Mouse (Mus musculus) bone marrow, adult 2 months (tissue): ENCODE measurements around the gene Ttll3. TPM values are rescaled to one million over a fixed set of nuclear protein-coding genes. Genes with fewer than 3 reads are reported as not detected.

Experiments
- H3K27ac ChIP-seq: fragments of 200-500 bp; 2 replicates; pipeline ENCODE4 v1.5.1; 2012; ENCODE audit warnings: low read depth, mild to moderate bottlenecking, control low read depth, inconsistent platforms, low read length; ENCODE audit not compliant: control insufficient read depth, poor library complexity, insufficient read depth
- H3K4me1 ChIP-seq: fragments of 200-500 bp; 2 replicates; pipeline ENCODE4 v1.6.1; 2011; ENCODE audit warnings: low read length; ENCODE audit not compliant: control insufficient read depth, insufficient read depth
- H3K4me3 ChIP-seq: fragments of 200-500 bp; replicated peaks from 2 replicates; pipeline ENCODE3; 2011; ENCODE audit warnings: mild to moderate bottlenecking, low read depth, low read length, control low read depth; ENCODE audit not compliant: control insufficient read depth
- CTCF ChIP-seq: fragments of 200-500 bp; IDR thresholded peaks from 2 replicates; pipeline ENCODE4 v1.5.1; 2011; ENCODE audit warnings: low read length, control low read depth; ENCODE audit not compliant: control insufficient read depth, insufficient read depth
- POLR2A ChIP-seq: fragments of 200-500 bp; IDR thresholded peaks from 2 replicates; pipeline ENCODE4 v1.6.1; 2011; ENCODE audit warnings: low read depth, mild to moderate bottlenecking, control low read depth, low read length, borderline replicate concordance; ENCODE audit not compliant: control insufficient read depth
- WGBS: fragments of 180-500 bp; shearing (Covaris S2); methylation state at CpG from one replicate; pipeline ENCODE4 v1.1.7; 2018; 5-methylcytosine and 5-hydroxymethylcytosine counted together
- polyA plus RNA-seq: library from polyadenylated mRNA; stranded (reverse); fragments of >200 nt; gene quantifications from 2 replicates; pipeline ENCODE4 v1.2.4, GENCODE M21; 2011; ENCODE audit warnings: low replicate concordance; ENCODE audit not compliant: missing spikeins, insufficient read depth, insufficient read length

The Ttll3 gene
- polyA plus RNA-seq, 1 experiment = 27.7 TPM

DNA sequence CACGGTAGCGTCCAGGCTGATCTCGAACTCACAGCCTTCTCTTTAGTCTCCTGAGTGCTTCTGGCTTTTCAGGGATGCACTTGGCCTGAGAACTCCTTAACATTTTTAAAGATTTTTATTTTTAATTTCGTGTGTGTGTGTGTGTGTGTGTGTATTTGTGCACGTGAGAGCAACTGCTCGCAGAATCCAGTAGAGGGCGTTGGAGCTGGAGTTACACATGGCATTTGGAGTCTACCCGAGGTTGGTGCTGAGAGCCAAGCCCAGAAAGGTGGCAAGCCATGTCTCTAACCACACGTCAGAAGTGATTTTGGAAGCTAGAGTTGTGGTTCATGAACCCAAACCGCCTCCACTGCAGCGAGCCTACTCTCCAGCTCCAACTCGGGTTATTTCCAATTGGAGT, 54.0 kb downstream of the Ttll3 start:
- TF ChIP-seq CTCF = peak; percentile 12; the same call in 1 of the 2 replicates
- TF ChIP-seq POLR2A = no peak
- H3K4me1 ChIP-seq = peaks cover 1% of the 10 kb centered on the region; the same call in 1 of the 2 replicates
- H3K27ac ChIP-seq = no peak overlapping the region; the same call in 1 of the 2 replicates
- WGBS = 46% methylated on average over 12 of the region's 12 CpGs
- H3K4me3 ChIP-seq = peak overlapping the region; percentile 95

GRCm38 (mm10) chr6:113444207-113444965, 55.3 kb downstream of the Ttll3 start:
- no peak overlapping the region for H3K4me3 ChIP-seq
- peaks cover 1% of the 10 kb centered on the region; the same call in 1 of the 2 replicates for H3K4me1 ChIP-seq
- no peak overlapping the region for H3K27ac ChIP-seq
- TF ChIP-seq POLR2A (no peak), CTCF (no peak)
- WGBS = 61% methylated on average over 8 of the region's 8 CpGs

DNA sequence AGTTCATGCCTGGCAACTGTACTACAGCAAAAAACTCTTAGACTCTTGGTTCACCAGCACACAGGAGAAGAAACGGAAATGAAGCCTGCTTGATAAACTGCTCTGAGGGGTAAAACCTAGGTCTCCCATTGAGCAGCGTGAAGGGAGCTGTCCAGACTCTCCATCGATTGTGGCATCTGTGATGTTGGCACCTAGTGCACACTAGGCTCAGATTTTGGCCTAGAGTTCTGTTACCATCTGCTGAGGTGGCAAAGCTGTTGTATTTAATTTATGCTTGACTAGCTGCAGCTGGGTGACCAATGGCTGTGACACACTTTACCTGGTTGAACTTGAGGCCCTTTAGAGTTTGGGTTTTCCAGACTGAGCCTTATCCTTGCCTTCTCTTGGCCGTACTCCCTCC, 58.6 kb downstream of the Ttll3 start:
- Histone ChIP-seq H3K4me3 (no peak overlapping the region), H3K4me1 (peaks cover 1% of the 10 kb centered on the region; the same call in 1 of the 2 replicates), H3K27ac (no peak overlapping the region)
- TF ChIP-seq CTCF = no peak
- TF ChIP-seq POLR2A = no peak
- WGBS = 84% methylated on average over 4 of the region's 4 CpGs

DNA sequence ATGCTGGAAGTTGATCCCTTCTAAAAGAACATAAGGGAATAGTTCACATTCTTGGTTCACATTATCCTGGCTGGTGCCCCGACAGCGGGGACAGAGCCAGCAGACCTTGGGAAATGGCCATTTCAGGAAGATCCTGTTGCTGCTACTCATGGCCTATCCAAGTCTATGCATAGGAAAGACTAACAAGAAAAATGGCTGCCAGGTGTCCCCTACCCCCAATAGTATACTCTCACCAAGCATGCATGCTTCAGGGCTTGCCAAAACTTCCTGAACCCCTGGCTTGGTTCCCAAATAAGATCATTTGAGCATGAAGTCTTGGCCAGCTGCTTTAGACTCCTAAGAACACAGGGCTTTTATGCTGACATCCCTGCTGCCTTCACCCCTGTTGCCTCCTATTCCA, 62.8 kb downstream of the Ttll3 start:
- no peaks in the 10 kb centered on the region; the same call in 1 of the 2 replicates for H3K4me1 ChIP-seq
- H3K27ac ChIP-seq = no peak overlapping the region
- WGBS = 84% methylated on average over 2 of the region's 2 CpGs
- no peak overlapping the region for H3K4me3 ChIP-seq
- TF ChIP-seq POLR2A = no peak
- no peak for TF ChIP-seq CTCF

DNA sequence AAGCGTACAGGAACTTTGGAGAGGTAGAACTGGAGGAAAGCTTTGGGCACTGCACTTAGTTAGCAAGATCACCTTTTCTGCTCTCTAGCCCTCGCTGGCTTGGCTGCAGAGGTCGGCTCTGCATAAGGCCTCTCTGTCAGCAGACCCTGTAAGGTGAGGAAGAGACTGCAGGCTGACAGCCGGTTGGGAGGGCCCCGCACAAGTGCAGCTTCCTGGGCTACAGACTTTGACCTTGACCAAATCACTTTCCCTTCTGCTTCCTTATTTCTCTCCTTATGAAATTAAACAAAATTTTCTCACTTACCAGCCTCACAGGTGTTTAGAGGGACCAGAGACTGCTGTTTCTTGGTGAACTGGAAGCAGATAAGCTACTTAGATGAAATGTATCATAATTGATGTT, 65.9 kb downstream of the Ttll3 start:
- TF ChIP-seq POLR2A = no peak
- no peak for TF ChIP-seq CTCF
- 22% methylated on average over 5 of the region's 5 CpGs for WGBS
- H3K4me3 ChIP-seq = no peak overlapping the region
- H3K27ac ChIP-seq = no peak overlapping the region
- H3K4me1 ChIP-seq = no peaks in the 10 kb centered on the region; the same call in none of the 2 replicates

- Histone ChIP-seq H3K4me1 (no peaks in the 10 kb centered on the region; the same call in none of the 2 replicates), H3K27ac (no peak within 1 kb of the TSS), H3K4me3 (no peak within 1 kb of the TSS)
- TF ChIP-seq POLR2A (no peak), CTCF (no peak)
- 6% methylated on average over 10 of the region's 10 CpGs for WGBS
Observed at GRCm38 (mm10) chr6:113457952-113458534, 69.0 kb downstream of the Ttll3 start, which contains the start of gene Il17re. Il17re (plus strand) TSS chr6:113458484.

DNA sequence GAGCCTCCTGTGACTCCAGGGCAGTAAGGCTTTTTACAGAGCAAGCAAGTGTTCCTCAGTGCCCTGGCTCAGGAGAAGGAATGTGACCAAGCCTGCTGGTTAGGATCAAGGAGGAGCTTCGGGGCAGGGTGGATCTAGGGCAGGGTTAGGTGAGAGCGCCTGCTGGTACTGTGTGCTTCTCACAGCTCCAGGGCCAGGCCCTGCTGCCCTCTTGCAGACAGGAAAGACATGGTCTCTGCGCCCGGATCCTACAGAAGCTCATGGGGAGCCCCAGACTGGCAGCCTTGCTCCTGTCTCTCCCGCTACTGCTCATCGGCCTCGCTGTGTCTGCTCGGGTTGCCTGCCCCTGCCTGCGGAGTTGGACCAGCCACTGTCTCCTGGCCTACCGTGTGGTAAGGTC, 69.6 kb downstream of the Ttll3 start:
- H3K4me3 ChIP-seq = no peak overlapping the region
- H3K4me1 ChIP-seq = no peaks in the 10 kb centered on the region; the same call in none of the 2 replicates
- no peak overlapping the region for H3K27ac ChIP-seq
- no peak for TF ChIP-seq CTCF
- TF ChIP-seq POLR2A = no peak
- 35% methylated on average over 10 of the region's 10 CpGs for WGBS

GRCm38 (mm10) chr6:113464040-113464439, 75.0 kb downstream of the Ttll3 start:
- WGBS = 73% methylated on average over 7 of the region's 7 CpGs
- TF ChIP-seq CTCF (no peak), POLR2A (no peak)
- Histone ChIP-seq H3K4me1 (peaks cover 2% of the 10 kb centered on the region), H3K4me3 (no peak overlapping the region), H3K27ac (no peak overlapping the region)

Other genes with a start within 250 kb of the Ttll3 start
- 1.2 TPM in 1 of 2 replicates, not detected in the other for gene Lhfpl4, start 193.9 kb upstream of the Ttll3 start, polyA plus RNA-seq
- gene Mtmr14, start 151.4 kb upstream of the Ttll3 start, polyA plus RNA-seq = 13.5 and 35.8 TPM in 2 replicates
- gene Cpne9, start 107.0 kb upstream of the Ttll3 start, polyA plus RNA-seq = 1.1 TPM in 1 of 2 replicates, not detected in the other
- gene Brpf1, start 82.1 kb upstream of the Ttll3 start, polyA plus RNA-seq = 27.5 and 38.2 TPM in 2 replicates
- 1.5 and 4.4 TPM in 2 replicates for gene Ogg1, start 62.3 kb upstream of the Ttll3 start, polyA plus RNA-seq
- 16.0 and 28.6 TPM in 2 replicates for gene Camk1, start 45.3 kb upstream of the Ttll3 start, polyA plus RNA-seq
- 12.0 and 21.6 TPM in 2 replicates for gene Tada3, start 11.4 kb upstream of the Ttll3 start, polyA plus RNA-seq
- 136 and 195 TPM in 2 replicates for gene Arpc4, start 11.1 kb upstream of the Ttll3 start, polyA plus RNA-seq
- 8.6 and 8.7 TPM in 2 replicates for gene Rpusd3, start 30.1 kb downstream of the Ttll3 start, polyA plus RNA-seq
- gene Cidec, start 46.5 kb downstream of the Ttll3 start, polyA plus RNA-seq = 3.2 TPM in 1 of 2 replicates, not detected in the other
- gene Jagn1, start 53.3 kb downstream of the Ttll3 start, polyA plus RNA-seq = 5.0 and 14.4 TPM in 2 replicates
- gene Il17re, start 69.2 kb downstream of the Ttll3 start, polyA plus RNA-seq = 4.7 and 10.0 TPM in 2 replicates
- not detected in 2 replicates for gene Il17rc, start 82.2 kb downstream of the Ttll3 start, polyA plus RNA-seq
- 4.7 and 13.4 TPM in 2 replicates for gene Creld1, start 94.0 kb downstream of the Ttll3 start, polyA plus RNA-seq
- 0.80 TPM in 1 of 2 replicates, not detected in the other for gene Prrt3, start 112.7 kb downstream of the Ttll3 start, polyA plus RNA-seq
- 16.7 and 30.2 TPM in 2 replicates for gene Emc3, start 142.4 kb downstream of the Ttll3 start, polyA plus RNA-seq
- 11.0 and 13.2 TPM in 2 replicates for gene Fancd2, start 142.4 kb downstream of the Ttll3 start, polyA plus RNA-seq
- not detected in 2 replicates for gene Fancd2os, start 211.5 kb downstream of the Ttll3 start, polyA plus RNA-seq
- gene Brk1, start 215.5 kb downstream of the Ttll3 start, polyA plus RNA-seq = 65.5 and 112 TPM in 2 replicates
- gene Vhl, start 234.7 kb downstream of the Ttll3 start, polyA plus RNA-seq = 38.5 and 66.7 TPM in 2 replicates
- gene Irak2, start 249.2 kb downstream of the Ttll3 start, polyA plus RNA-seq = 10.0 and 11.9 TPM in 2 replicates